ENCODE assay signal across 8 mouse cellular contexts in the genomic region with DNA sequence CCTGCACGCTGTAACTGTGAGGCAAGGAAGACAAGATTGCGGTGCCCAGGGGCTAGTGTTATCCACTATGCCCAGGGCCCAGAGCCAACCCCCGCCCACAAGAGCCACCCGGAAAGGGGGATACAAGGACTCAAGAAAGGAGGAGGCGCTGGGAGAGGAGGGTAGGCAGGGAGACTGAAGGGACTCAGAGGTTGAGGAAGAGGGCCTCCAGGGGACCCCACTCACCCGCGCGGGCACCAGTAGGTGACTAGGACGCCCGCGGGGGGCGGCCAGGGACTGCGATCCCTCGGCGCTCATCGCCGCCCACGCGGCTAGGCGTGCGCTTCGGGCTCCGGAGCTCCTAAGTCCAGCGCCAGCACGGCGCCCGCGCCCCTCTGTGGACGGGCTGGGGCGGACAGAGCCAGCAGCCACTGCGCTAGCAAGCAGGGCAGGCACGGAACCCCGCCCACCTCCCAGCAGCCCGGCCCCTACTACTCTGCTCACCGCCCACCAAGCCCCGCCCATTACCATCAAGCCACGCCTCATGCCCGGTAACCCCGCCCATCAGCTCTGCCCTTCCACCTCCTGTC. TPM values are rescaled to one million over a fixed set of nuclear protein-coding genes. Genes with fewer than 3 reads are reported as not detected.
A peak's percentile ranks its signal among the peaks of the same experiment; 100 is the strongest.
DNase-seq lines count a peak whose midpoint lies in the region; ATAC-seq and TF ChIP-seq lines count a peak whose summit lies in the region.

TSS of gene Sntg2 (minus strand) at position 443 of the 569 bp plus-strand sequence.

- ATAC-seq in hindbrain, embryonic 13.5 days (ENCODE audit: low FRiP score), result peak; percentile 97
- peak; percentile 99 for ATAC-seq in lung, embryonic 14.5 days (ENCODE audit: insufficient read depth)

- DNase-seq in WW6 (ENCODE audit: low read depth, low spot score), result peak; percentile 60
- DNase-seq in cerebellum, postnatal 4 days (ENCODE audit: low spot score in 2 of 2), result peak; percentile 44 to 80
- DNase-seq in gastrocnemius, adult 18-20 months (ENCODE audit: low spot score), result peak; percentile 62
- DNase-seq in layer of hippocampus, adult 9-11 months, result peak; percentile 67
- peak; percentile 90 for DNase-seq in lung, embryonic 14.5 days
- DNase-seq in retina, adult 2 months (ENCODE audit: low read depth, low spot score), result peak; percentile 83
- DNase-seq in thymus, postnatal 36 days, result peak; percentile 17 to 23

- H3K9ac ChIP-seq in hindbrain, embryonic 13.5 days, result peak within 1 kb of the TSS; percentile 76
- peak within 1 kb of the TSS; percentile 59 for H3K9ac ChIP-seq in lung, embryonic 14.5 days

- H3K9me3 ChIP-seq in hindbrain, embryonic 13.5 days, result no peaks in the 10 kb centered on the region
- H3K9me3 ChIP-seq in lung, embryonic 14.5 days (ENCODE audit: low read depth, low read length), result no peaks in the 10 kb centered on the region

- no peak within 1 kb of the TSS for H3K27ac ChIP-seq in hindbrain, embryonic 13.5 days
- no peak within 1 kb of the TSS for H3K27ac ChIP-seq in lung, embryonic 14.5 days (ENCODE audit: low read depth)

- TF ChIP-seq CTCF in lung, embryonic 14.5 days (IDR thresholded peaks at IDR 0.05; ENCODE audit: low read depth), result peak; percentile 31

- peak within 1 kb of the TSS; percentile 97 for H3K4me2 ChIP-seq in hindbrain, embryonic 13.5 days
- peak within 1 kb of the TSS; percentile 95 for H3K4me2 ChIP-seq in lung, embryonic 14.5 days

- H3K4me1 ChIP-seq in hindbrain, embryonic 13.5 days (replicated peaks), result peaks cover 12% of the 10 kb centered on the region
- H3K4me1 ChIP-seq in lung, embryonic 14.5 days (ENCODE audit: insufficient read depth), result peaks cover 8% of the 10 kb centered on the region; the same call in 1 of the 2 replicates

- under 1% methylated on average over 28 of the region's 39 CpGs for whole genome bisulfite sequencing in hindbrain, embryonic 13.5 days
- WGBS in lung, embryonic 14.5 days, result 1% methylated on average over 35 of the region's 39 CpGs

- H3K36me3 ChIP-seq in hindbrain, embryonic 13.5 days, result no peaks in the 10 kb centered on the region
- H3K36me3 ChIP-seq in lung, embryonic 14.5 days (ENCODE audit: insufficient read depth), result no peaks in the 10 kb centered on the region

- H3K27me3 ChIP-seq in hindbrain, embryonic 13.5 days, result peaks cover 21% of the 10 kb centered on the region
- 0 out of 2 replicates have a peak, but pooled peaks cover 3% of the 10 kb centered on the region for H3K27me3 ChIP-seq in lung, embryonic 14.5 days (ENCODE audit: insufficient read depth, low read length)

- H3K4me3 ChIP-seq in hindbrain, embryonic 13.5 days, result peak within 1 kb of the TSS; percentile 59
- peak within 1 kb of the TSS; percentile 55 for H3K4me3 ChIP-seq in lung, embryonic 14.5 days (ENCODE audit: low read depth, low read length)

RNA-seq across cellular contexts. Expression of gene Sntg2, which starts in this region (rescaled TPM):
- under 1 TPM; 0.18 to 0.19 TPM for total RNA-seq in gastrocnemius, adult 18-20 months (2021)
- polyA plus RNA-seq in hindbrain, embryonic 13.5 days (2015; fragmentation: Nextera tagmentation; extraction: Ambion mirVana), result 1.4 and 1.8 TPM in 2 replicates
- 11.6 and 17.9 TPM in 2 replicates for polyA plus RNA-seq in lung, embryonic 14.5 days (2014; fragmentation: Nextera tagmentation; extraction: Ambion mirVana)

Comparison
In these comparisons a context has a peak if more than half of its experiments do, and no peak if none do; other contexts are left out.
1. Peak in DNase-seq in gastrocnemius, adult 18-20 months; RNA of the gene not detected or under 1 TPM.
2. DNase-seq: peak in every context shown above with its lines; median percentile 90 in lung, embryonic 14.5 days; 83 in retina, adult 2 months; 67 in layer of hippocampus, adult 9-11 months; 62 in cerebellum, postnatal 4 days; 62 in gastrocnemius, adult 18-20 months; 60 in WW6; 20 in thymus, postnatal 36 days.